Mouse (Mus musculus): Measurements from ENCODE around the gene Kcnj2.
A peak's percentile ranks its signal among the peaks of the same experiment; 100 is the strongest.

The Kcnj2 gene

GRCm38 (mm10) chr11:111065635-111066298 is at the start of gene Kcnj2:
TSS of gene Kcnj2 (plus strand) at chr11:111066164.
- peak; percentile 76 to 88 for DNase-seq (ENCODE audit: low spot score in 2 of 2)

- no peak for DNase-seq (ENCODE audit: low spot score in 2 of 2)
These were observed 49.8 kb upstream of the Kcnj2 start for GRCm38 (mm10) chr11:111016206-111016605.

- no peak for DNase-seq (ENCODE audit: low spot score in 2 of 2)
These were observed 45.8 kb upstream of the Kcnj2 start for GRCm38 (mm10) chr11:111020211-111020610.

GRCm38 (mm10) chr11:111022681-111023281 is 43.2 kb upstream of the Kcnj2 start:
- DNase-seq (ENCODE audit: low spot score in 2 of 2), result no peak

GRCm38 (mm10) chr11:111042175-111042574 is 23.8 kb upstream of the Kcnj2 start:
- DNase-seq (ENCODE audit: low spot score in 2 of 2), result peak in 1 of 2 experiments; percentile 37

GRCm38 (mm10) chr11:111043298-111043697 is 22.7 kb upstream of the Kcnj2 start:
- DNase-seq (ENCODE audit: low spot score in 2 of 2), result no peak

- no peak for DNase-seq (ENCODE audit: low spot score in 2 of 2)
These were observed 11.7 kb upstream of the Kcnj2 start for GRCm38 (mm10) chr11:111054252-111054651.

GRCm38 (mm10) chr11:111054854-111055822 is 10.8 kb upstream of the Kcnj2 start:
- no peak for DNase-seq (ENCODE audit: low spot score in 2 of 2)

- DNase-seq (ENCODE audit: low spot score in 2 of 2), result no peak
These were observed 9.9 kb upstream of the Kcnj2 start for GRCm38 (mm10) chr11:111056030-111056429.

- DNase-seq (ENCODE audit: low spot score in 2 of 2), result no peak
These were observed 8.5 kb upstream of the Kcnj2 start for GRCm38 (mm10) chr11:111057435-111057834.

- no peak for DNase-seq (ENCODE audit: low spot score in 2 of 2)
These were observed 6.5 kb upstream of the Kcnj2 start for GRCm38 (mm10) chr11:111059440-111059839.

- DNase-seq (ENCODE audit: low spot score in 2 of 2), result no peak
These were observed 5.7 kb upstream of the Kcnj2 start for GRCm38 (mm10) chr11:111060216-111060615.

- peak; percentile 21 to 45 for DNase-seq (ENCODE audit: low spot score in 2 of 2)
These were observed 1.0 kb upstream of the Kcnj2 start for GRCm38 (mm10) chr11:111064751-111065527.

GRCm38 (mm10) chr11:111066299-111066691 is 331 bp downstream of the Kcnj2 start:
- DNase-seq (ENCODE audit: low spot score in 2 of 2), result no peak

- DNase-seq (ENCODE audit: low spot score in 2 of 2), result no peak
These were observed 1.8 kb downstream of the Kcnj2 start for GRCm38 (mm10) chr11:111067787-111068186.

- DNase-seq (ENCODE audit: low spot score in 2 of 2), result no peak
These were observed 4.5 kb downstream of the Kcnj2 start for GRCm38 (mm10) chr11:111070460-111070859.

GRCm38 (mm10) chr11:111074131-111074530 is 8.2 kb downstream of the Kcnj2 start:
- DNase-seq (ENCODE audit: low spot score in 2 of 2), result no peak

- DNase-seq (ENCODE audit: low spot score in 2 of 2), result no peak
These were observed 12.1 kb downstream of the Kcnj2 start for GRCm38 (mm10) chr11:111078107-111078506.

GRCm38 (mm10) chr11:111083009-111083408 is 17.0 kb downstream of the Kcnj2 start:
- no peak for DNase-seq (ENCODE audit: low spot score in 2 of 2)

- DNase-seq (ENCODE audit: low spot score in 2 of 2), result no peak
These were observed 21.0 kb downstream of the Kcnj2 start for GRCm38 (mm10) chr11:111086933-111087332.

GRCm38 (mm10) chr11:111088226-111088625 is 22.3 kb downstream of the Kcnj2 start:
- no peak for DNase-seq (ENCODE audit: low spot score in 2 of 2)

- DNase-seq (ENCODE audit: low spot score in 2 of 2), result no peak
These were observed 22.8 kb downstream of the Kcnj2 start for GRCm38 (mm10) chr11:111088812-111089211.
